In genomic region chr17:24686514-24686913, GRCm38 (mm10) we compare ENCODE assay signal across 8 mouse cellular contexts. TPM values are rescaled to one million over a fixed set of nuclear protein-coding genes. Genes with fewer than 3 reads are reported as not detected.
DNase-seq lines count a peak whose midpoint lies in the region; ATAC-seq lines count a peak whose summit lies in the region.

No protein-coding gene starts in this region.

- peaks cover 36% of the 10 kb centered on the region for H3K27me3 ChIP-seq in hindbrain, embryonic 13.5 days
- H3K27me3 ChIP-seq in neural tube, embryonic 11.5 days (ENCODE audit: control insufficient read depth, insufficient read depth, low read length), result peaks cover 32% of the 10 kb centered on the region

- peak; percentile 36 for DNase-seq in gastrocnemius, adult 18-20 months (ENCODE audit: low spot score)
- no peak for DNase-seq in gastrocnemius, postnatal 14 days
- peak; percentile 45 for DNase-seq in c-Kit-positive CD71-positive TER-119-positive erythroid progenitor cells, embryonic 14.5 days (ENCODE audit: low spot score)
- DNase-seq in liver, result peak; percentile 78
- DNase-seq in neural tube, embryonic 11.5 days (ENCODE audit: low spot score), result peak; percentile 45
- no peak for DNase-seq in right cerebral cortex, postnatal 4 days
- DNase-seq in right cerebral cortex, adult 18-20 months, result no peak

- H3K36me3 ChIP-seq in hindbrain, embryonic 13.5 days, result peaks cover 21% of the 10 kb centered on the region
- H3K36me3 ChIP-seq in neural tube, embryonic 11.5 days (ENCODE audit: control insufficient read depth, insufficient read depth, low read length), result peaks cover 1% of the 10 kb centered on the region; the same call in 1 of the 2 replicates

- H3K4me1 ChIP-seq in hindbrain, embryonic 13.5 days (replicated peaks), result peaks cover 36% of the 10 kb centered on the region
- H3K4me1 ChIP-seq in neural tube, embryonic 11.5 days (ENCODE audit: control insufficient read depth, insufficient read depth, low read length), result peaks cover 8% of the 10 kb centered on the region; the same call in 1 of the 2 replicates

- no peak for ATAC-seq in hindbrain, embryonic 13.5 days (ENCODE audit: low FRiP score)
- no peak for ATAC-seq in neural tube, embryonic 11.5 days (ENCODE audit: insufficient read depth, low FRiP score, low TSS enrichment)

- H3K9ac ChIP-seq in hindbrain, embryonic 13.5 days, result no peak overlapping the region
- no peak overlapping the region for H3K9ac ChIP-seq in neural tube, embryonic 11.5 days (ENCODE audit: low read length)

- H3K4me3 ChIP-seq in hindbrain, embryonic 13.5 days, result no peak overlapping the region
- no peak overlapping the region for H3K4me3 ChIP-seq in neural tube, embryonic 11.5 days (ENCODE audit: low read depth, low read length)

- no peaks in the 10 kb centered on the region for H3K9me3 ChIP-seq in hindbrain, embryonic 13.5 days
- H3K9me3 ChIP-seq in neural tube, embryonic 11.5 days (ENCODE audit: control insufficient read depth, low read length), result no peaks in the 10 kb centered on the region

- intact Hi-C loops in gastrocnemius, postnatal 14 days (cut with DNase I; ENCODE audit: low total_unique reads), result no loop called here

- 30% methylated on average over 16 of the region's 16 CpGs for WGBS in hindbrain, embryonic 13.5 days
- WGBS in neural tube, embryonic 11.5 days, result 23% methylated on average over 16 of the region's 16 CpGs

- H3K4me2 ChIP-seq in hindbrain, embryonic 13.5 days, result peak overlapping the region; percentile 1
- peak overlapping the region; percentile 19; the same call in 1 of the 2 replicates for H3K4me2 ChIP-seq in neural tube, embryonic 11.5 days (ENCODE audit: low read depth)

- no peak overlapping the region for H3K27ac ChIP-seq in hindbrain, embryonic 13.5 days
- H3K27ac ChIP-seq in neural tube, embryonic 11.5 days (ENCODE audit: low read depth, low read length), result no peak overlapping the region

RNA-seq across cellular contexts. Expression of gene Syngr3, which starts 3.2 kb away (rescaled TPM):
- total RNA-seq in gastrocnemius, adult 18-20 months (2021), result under 1 TPM in 1 of 2 experiments, not detected in 1; 0.14 TPM
- total RNA-seq in gastrocnemius, postnatal 14 days (2021), result not detected
- polyA plus RNA-seq in hindbrain, embryonic 13.5 days (2015; fragmentation: Nextera tagmentation; extraction: Ambion mirVana), result 114 and 115 TPM in 2 replicates
- polyA plus RNA-seq in neural tube, embryonic 11.5 days (2014; fragmentation: Nextera tagmentation; extraction: Ambion mirVana), result 14.6 and 18.1 TPM in 2 replicates

RNA-seq across cellular contexts. Expression of gene Gfer, which starts 9.4 kb away (rescaled TPM):
- 10 to 100 TPM; 41.1 to 48.3 TPM for total RNA-seq in gastrocnemius, adult 18-20 months (2021)
- total RNA-seq in gastrocnemius, postnatal 14 days (2021), result 10 to 100 TPM; 23.0 to 25.0 TPM
- polyA plus RNA-seq in hindbrain, embryonic 13.5 days (2015; fragmentation: Nextera tagmentation; extraction: Ambion mirVana), result 38.7 and 38.9 TPM in 2 replicates
- polyA plus RNA-seq in neural tube, embryonic 11.5 days (2014; fragmentation: Nextera tagmentation; extraction: Ambion mirVana), result 50.8 and 53.0 TPM in 2 replicates

RNA-seq across cellular contexts. Expression of gene Noxo1, which starts 9.5 kb away (rescaled TPM):
- under 1 TPM; 0.32 to 0.95 TPM for total RNA-seq in gastrocnemius, adult 18-20 months (2021)
- under 1 TPM; 0.44 to 0.94 TPM for total RNA-seq in gastrocnemius, postnatal 14 days (2021)
- 2.9 and 3.4 TPM in 2 replicates for polyA plus RNA-seq in hindbrain, embryonic 13.5 days (2015; fragmentation: Nextera tagmentation; extraction: Ambion mirVana)
- polyA plus RNA-seq in neural tube, embryonic 11.5 days (2014; fragmentation: Nextera tagmentation; extraction: Ambion mirVana), result 1.5 and 1.8 TPM in 2 replicates

RNA-seq across cellular contexts. Expression of gene Zfp598, which starts 17.0 kb away (rescaled TPM):
- 10 to 100 TPM; 23.1 to 25.4 TPM for total RNA-seq in gastrocnemius, adult 18-20 months (2021)
- total RNA-seq in gastrocnemius, postnatal 14 days (2021), result 10 to 100 TPM; 13.9 to 16.3 TPM
- 17.7 and 17.8 TPM in 2 replicates for polyA plus RNA-seq in hindbrain, embryonic 13.5 days (2015; fragmentation: Nextera tagmentation; extraction: Ambion mirVana)
- 31.8 and 35.7 TPM in 2 replicates for polyA plus RNA-seq in neural tube, embryonic 11.5 days (2014; fragmentation: Nextera tagmentation; extraction: Ambion mirVana)

RNA-seq across cellular contexts. Expression of gene Tbl3, which starts 20.9 kb away (rescaled TPM):
- total RNA-seq in gastrocnemius, adult 18-20 months (2021), result 10 to 100 TPM; 15.4 to 16.0 TPM
- total RNA-seq in gastrocnemius, postnatal 14 days (2021), result 10 to 100 TPM; 16.3 to 19.6 TPM
- polyA plus RNA-seq in hindbrain, embryonic 13.5 days (2015; fragmentation: Nextera tagmentation; extraction: Ambion mirVana), result 69.0 and 70.6 TPM in 2 replicates
- 110 and 131 TPM in 2 replicates for polyA plus RNA-seq in neural tube, embryonic 11.5 days (2014; fragmentation: Nextera tagmentation; extraction: Ambion mirVana)

Comparison
In these comparisons a context has a peak if more than half of its experiments do, and no peak if none do; other contexts are left out.
1. DNase-seq: peak in gastrocnemius, adult 18-20 months (single experiment), c-Kit-positive CD71-positive TER-119-positive erythroid progenitor cells, embryonic 14.5 days (single experiment), liver (single experiment) and neural tube, embryonic 11.5 days (single experiment); none in gastrocnemius, postnatal 14 days (single experiment), right cerebral cortex, postnatal 4 days (single experiment) and right cerebral cortex, adult 18-20 months (single experiment).